Mouse (Mus musculus) limb, embryonic 13.5 days (tissue): ENCODE results near the gene Evi2b. TPM values are rescaled to one million over a fixed set of nuclear protein-coding genes. Genes with fewer than 3 reads are reported as not detected.

Experiments used
- ATAC-seq: fragments of 200-750 bp; cut with Nextera tagmentation; 2 replicates; pipeline ENCODE4 v1.8.0; 2017; ENCODE audit warnings: low read depth, moderate number of reproducible peaks, moderate TSS enrichment; ENCODE audit not compliant: low FRiP score
- H3K27ac ChIP-seq: fragments of 300-500 bp; sonication (generic); 2 replicates; pipeline ENCODE4 v1.5.1; 2015; ENCODE audit warnings: inconsistent platforms, mild to moderate bottlenecking, moderate library complexity
- H3K27me3 ChIP-seq: fragments of 300-500 bp; sonication (generic); 2 replicates; pipeline ENCODE4 v1.6.1; 2015; ENCODE audit warnings: mild to moderate bottlenecking, inconsistent platforms
- H3K36me3 ChIP-seq: fragments of 300-500 bp; sonication (generic); 2 replicates; pipeline ENCODE4 v1.6.1; 2015; ENCODE audit warnings: inconsistent platforms, mild to moderate bottlenecking, moderate library complexity
- H3K4me1 ChIP-seq: fragments of 300-500 bp; sonication (generic); 2 replicates; pipeline ENCODE4 v1.6.1; 2015; ENCODE audit warnings: inconsistent platforms
- H3K4me2 ChIP-seq: fragments of 300-500 bp; sonication (generic); replicated peaks from 2 replicates; pipeline ENCODE4 v1.6.1; 2015; ENCODE audit warnings: inconsistent platforms, mild to moderate bottlenecking, moderate library complexity
- H3K4me3 ChIP-seq: fragments of 300-500 bp; sonication (generic); 2 replicates; pipeline ENCODE4 v1.5.1; 2015; ENCODE audit warnings: moderate library complexity, mild to moderate bottlenecking, inconsistent platforms
- H3K9ac ChIP-seq: fragments of 300-500 bp; sonication (generic); 2 replicates; pipeline ENCODE4 v1.6.1; 2015; ENCODE audit warnings: mild to moderate bottlenecking, inconsistent platforms
- H3K9me3 ChIP-seq: fragments of 300-500 bp; sonication (generic); 2 replicates; pipeline ENCODE4 v1.6.1; 2016; ENCODE audit warnings: inconsistent platforms
- WGBS: fragments of 180-500 bp; shearing (Covaris S2); methylation state at CpG from one replicate; pipeline ENCODE4 v1.1.7; 2015; 5-methylcytosine and 5-hydroxymethylcytosine counted together
- polyA plus RNA-seq: library from polyadenylated mRNA; unstranded; fragments of >200 nt; fragmentation: Nextera tagmentation; extraction: Ambion mirVana; gene quantifications from 2 replicates; pipeline ENCODE4 v1.2.1, GENCODE M21; 2015

The Evi2b gene
- polyA plus RNA-seq, 1 experiment from 2014 or later: 0.29 TPM

GRCm38 (mm10) chr11:79519299-79519698 lies 4.3 kb downstream of the Evi2b start:
- Histone ChIP-seq H3K36me3 (peaks cover 4% of the 10 kb centered on the region; the same call in 1 of the 2 replicates), H3K9me3 (no peaks in the 10 kb centered on the region), H3K4me3 (no peak overlapping the region), H3K27ac (no peak overlapping the region), H3K27me3 (no peaks in the 10 kb centered on the region), H3K9ac (no peak overlapping the region), H3K4me1 (no peaks in the 10 kb centered on the region), H3K4me2 (no peak overlapping the region)
- ATAC-seq: no peak
- 88% methylated on average over 6 of the region's 6 CpGs for WGBS

- H3K4me2 ChIP-seq: no peak overlapping the region
- no peak overlapping the region for H3K27ac ChIP-seq
- WGBS: 96% methylated on average over 2 of the region's 2 CpGs
- no peaks in the 10 kb centered on the region for H3K9me3 ChIP-seq
- no peaks in the 10 kb centered on the region for H3K36me3 ChIP-seq
- H3K9ac ChIP-seq: no peak overlapping the region
- H3K27me3 ChIP-seq: no peaks in the 10 kb centered on the region
- no peak overlapping the region for H3K4me3 ChIP-seq
- H3K4me1 ChIP-seq: no peaks in the 10 kb centered on the region
- ATAC-seq: no peak
These were observed 7.8 kb downstream of the Evi2b start for GRCm38 (mm10) chr11:79515798-79516197.

GRCm38 (mm10) chr11:79515331-79515730 lies 8.2 kb downstream of the Evi2b start:
- WGBS: 68% methylated on average over 6 of the region's 6 CpGs
- no peak for ATAC-seq
- no peak overlapping the region for H3K4me2 ChIP-seq
- H3K27me3 ChIP-seq: no peaks in the 10 kb centered on the region
- H3K36me3 ChIP-seq: no peaks in the 10 kb centered on the region
- H3K27ac ChIP-seq: no peak overlapping the region
- no peak overlapping the region for H3K9ac ChIP-seq
- no peaks in the 10 kb centered on the region for H3K4me1 ChIP-seq
- no peaks in the 10 kb centered on the region for H3K9me3 ChIP-seq
- no peak overlapping the region for H3K4me3 ChIP-seq

- no peaks in the 10 kb centered on the region for H3K27me3 ChIP-seq
- H3K9ac ChIP-seq: no peak overlapping the region
- no peak overlapping the region for H3K4me2 ChIP-seq
- H3K36me3 ChIP-seq: no peaks in the 10 kb centered on the region
- ATAC-seq: no peak
- H3K27ac ChIP-seq: no peak overlapping the region
- WGBS: 94% methylated on average over 3 of the region's 3 CpGs
- H3K9me3 ChIP-seq: no peaks in the 10 kb centered on the region
- H3K4me3 ChIP-seq: no peak overlapping the region
- no peaks in the 10 kb centered on the region for H3K4me1 ChIP-seq
These were observed 11.6 kb downstream of the Evi2b start for GRCm38 (mm10) chr11:79511970-79512369.

GRCm38 (mm10) chr11:79504506-79504905 lies 19.1 kb downstream of the Evi2b start:
- H3K27me3 ChIP-seq: no peaks in the 10 kb centered on the region
- H3K9me3 ChIP-seq: no peaks in the 10 kb centered on the region
- WGBS: 84% methylated on average over 7 of the region's 7 CpGs

GRCm38 (mm10) chr11:79503845-79504244 lies 19.7 kb downstream of the Evi2b start, which contains the start of gene Omg:
Omg (minus strand) TSS chr11:79504084.
- no peak for ATAC-seq
- Histone ChIP-seq H3K36me3 (no peaks in the 10 kb centered on the region), H3K27ac (no peak within 1 kb of the TSS), H3K4me2 (no peak within 1 kb of the TSS), H3K27me3 (no peaks in the 10 kb centered on the region), H3K9me3 (no peaks in the 10 kb centered on the region), H3K4me1 (no peaks in the 10 kb centered on the region), H3K9ac (no peak within 1 kb of the TSS), H3K4me3 (no peak within 1 kb of the TSS)
- WGBS: 57% methylated on average over 8 of the region's 8 CpGs

More at GRCm38 (mm10) chr11:79504506-79504905, 19.1 kb downstream of the Evi2b start:
- no peak overlapping the region for H3K4me3 ChIP-seq
- H3K36me3 ChIP-seq: no peaks in the 10 kb centered on the region
- no peak overlapping the region for H3K4me2 ChIP-seq
- H3K9ac ChIP-seq: no peak overlapping the region
- no peak overlapping the region for H3K27ac ChIP-seq
- no peak for ATAC-seq
- no peaks in the 10 kb centered on the region for H3K4me1 ChIP-seq

- H3K27me3 ChIP-seq: no peaks in the 10 kb centered on the region
- H3K27ac ChIP-seq: no peak overlapping the region
- no peaks in the 10 kb centered on the region for H3K4me1 ChIP-seq
- 77% methylated on average over 2 of the region's 2 CpGs for WGBS
- H3K4me2 ChIP-seq: no peak overlapping the region
- H3K4me3 ChIP-seq: no peak overlapping the region
- H3K9ac ChIP-seq: no peak overlapping the region
- no peaks in the 10 kb centered on the region for H3K36me3 ChIP-seq
- H3K9me3 ChIP-seq: no peaks in the 10 kb centered on the region
- no peak for ATAC-seq
These were observed 20.6 kb downstream of the Evi2b start for GRCm38 (mm10) chr11:79502917-79503316.

- Histone ChIP-seq H3K9me3 (no peaks in the 10 kb centered on the region), H3K27me3 (no peaks in the 10 kb centered on the region), H3K4me2 (no peak overlapping the region), H3K36me3 (peaks cover 11% of the 10 kb centered on the region), H3K9ac (no peak overlapping the region), H3K27ac (no peak overlapping the region), H3K4me1 (no peaks in the 10 kb centered on the region), H3K4me3 (no peak overlapping the region)
- ATAC-seq: no peak
- WGBS: 84% methylated on average over 10 of the region's 10 CpGs
These were observed 28.4 kb downstream of the Evi2b start for GRCm38 (mm10) chr11:79494976-79495800.

- peaks cover 28% of the 10 kb centered on the region for H3K36me3 ChIP-seq
- H3K4me3 ChIP-seq: no peak overlapping the region
- no peaks in the 10 kb centered on the region for H3K27me3 ChIP-seq
- no peak overlapping the region for H3K27ac ChIP-seq
- H3K9me3 ChIP-seq: no peaks in the 10 kb centered on the region
- ATAC-seq: no peak
- no peak overlapping the region for H3K4me2 ChIP-seq
- no peak overlapping the region for H3K9ac ChIP-seq
- no peaks in the 10 kb centered on the region for H3K4me1 ChIP-seq
These were observed 38.8 kb downstream of the Evi2b start for GRCm38 (mm10) chr11:79484721-79485120.

GRCm38 (mm10) chr11:79483876-79484528 lies 39.6 kb downstream of the Evi2b start:
- no peaks in the 10 kb centered on the region for H3K9me3 ChIP-seq
- no peak for ATAC-seq
- H3K27ac ChIP-seq: no peak overlapping the region
- no peak overlapping the region for H3K4me3 ChIP-seq
- 81% methylated on average over 7 of the region's 7 CpGs for WGBS
- no peaks in the 10 kb centered on the region for H3K27me3 ChIP-seq
- H3K4me1 ChIP-seq: no peaks in the 10 kb centered on the region
- H3K4me2 ChIP-seq: no peak overlapping the region
- H3K36me3 ChIP-seq: peaks cover 29% of the 10 kb centered on the region
- H3K9ac ChIP-seq: no peak overlapping the region

- no peak overlapping the region for H3K9ac ChIP-seq
- H3K4me3 ChIP-seq: no peak overlapping the region
- H3K36me3 ChIP-seq: peaks cover 30% of the 10 kb centered on the region
- no peaks in the 10 kb centered on the region for H3K4me1 ChIP-seq
- H3K4me2 ChIP-seq: no peak overlapping the region
- 93% methylated on average over 6 of the region's 6 CpGs for WGBS
- H3K27me3 ChIP-seq: no peaks in the 10 kb centered on the region
- H3K27ac ChIP-seq: no peak overlapping the region
- H3K9me3 ChIP-seq: no peaks in the 10 kb centered on the region
- no peak for ATAC-seq
These were observed 40.2 kb downstream of the Evi2b start for GRCm38 (mm10) chr11:79483392-79483791.

GRCm38 (mm10) chr11:79468097-79468496 lies 55.5 kb downstream of the Evi2b start:
- ATAC-seq: no peak
- no peak overlapping the region for H3K9ac ChIP-seq
- no peak overlapping the region for H3K4me3 ChIP-seq
- H3K27ac ChIP-seq: no peak overlapping the region
- H3K36me3 ChIP-seq: peaks cover 42% of the 10 kb centered on the region
- no peaks in the 10 kb centered on the region for H3K9me3 ChIP-seq
- no peaks in the 10 kb centered on the region for H3K4me1 ChIP-seq
- WGBS: 48% methylated on average over 1 of the region's 1 CpGs
- H3K27me3 ChIP-seq: no peaks in the 10 kb centered on the region
- no peak overlapping the region for H3K4me2 ChIP-seq
